Mouse (Mus musculus) mouse trophoblast stem cell (cell line): Measurements from ENCODE around the gene Cacna1d.

Source experiments
- in situ Hi-C, 2 experiments: fragments of 300-500 bp; cut with MseI, MboI; formaldehyde crosslinking; loops; 2 replicates in 1 of 2; 3 replicates in 1 of 2; pipeline ENCODE4 v1.15.1; 2025

Cacna1d gene

GRCm38 (mm10) chr14:30330416-30331181 lies 160.7 kb downstream of the Cacna1d start:
- in situ Hi-C loops: no loop called here

DNA sequence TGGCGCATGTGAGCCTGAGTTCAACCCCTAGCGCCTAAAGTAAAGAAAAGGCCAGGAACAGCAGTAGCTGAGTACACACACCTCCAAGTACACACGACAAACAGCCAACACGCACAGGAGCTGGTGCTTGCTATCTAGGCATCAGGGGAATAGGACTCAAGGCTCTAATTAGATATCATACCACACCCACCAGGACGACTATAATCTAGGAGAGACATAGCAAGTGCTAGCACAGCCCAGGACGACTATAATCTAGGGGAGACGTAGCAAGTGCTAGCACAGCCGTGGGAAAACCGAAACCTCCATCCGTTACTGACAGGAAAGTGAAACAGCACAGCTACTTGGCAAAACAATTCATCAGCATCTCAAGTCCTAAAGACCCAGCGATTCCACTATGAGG lies 162.1 kb downstream of the Cacna1d start:
- in situ Hi-C loops: no loop called here

GRCm38 (mm10) chr14:30327452-30327851 lies 163.8 kb downstream of the Cacna1d start:
- in situ Hi-C loops: no loop called here

- in situ Hi-C loops: no loop called here
Observed at GRCm38 (mm10) chr14:30327051-30327450, 164.2 kb downstream of the Cacna1d start.

DNA sequence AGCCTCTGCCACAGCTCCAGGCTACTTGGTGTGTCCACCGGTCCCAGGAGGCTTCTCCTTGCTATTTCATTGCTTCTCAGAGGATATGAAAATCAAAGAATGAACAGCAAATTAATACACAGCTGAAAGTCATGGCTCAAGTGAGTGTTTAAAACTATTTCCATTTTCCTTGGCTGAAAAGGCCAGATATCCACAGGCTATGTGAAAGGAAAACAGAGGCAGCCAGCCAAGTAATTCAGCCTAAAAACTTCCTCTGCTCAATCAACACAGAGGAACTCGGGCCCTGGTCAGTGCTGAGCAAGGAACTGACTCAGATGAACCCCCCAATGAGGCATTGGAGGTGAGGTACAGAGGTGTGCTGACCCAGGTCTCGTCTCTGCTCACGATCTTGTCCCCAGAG lies 165.0 kb downstream of the Cacna1d start:
- in situ Hi-C loops: no loop called here

DNA sequence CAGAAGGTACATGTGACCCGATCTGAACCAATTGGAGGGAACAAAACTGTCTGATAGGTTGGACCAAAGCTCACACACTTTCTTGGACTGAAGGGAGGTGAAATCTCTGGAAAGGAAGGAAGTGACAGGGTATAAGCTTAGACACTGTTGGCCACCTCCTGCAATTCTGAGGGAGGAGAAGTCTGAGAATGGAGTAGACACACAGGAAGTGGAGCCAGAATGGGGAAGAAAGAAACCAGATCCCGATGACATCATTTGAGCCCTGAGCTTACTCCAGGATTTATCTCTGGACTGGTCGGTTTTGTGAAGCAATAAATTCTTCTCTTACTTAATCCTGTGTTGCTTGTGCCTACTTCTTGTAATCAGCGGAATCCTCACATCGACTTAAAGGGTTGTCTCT lies 166.3 kb downstream of the Cacna1d start:
- in situ Hi-C loops: no loop called here

DNA sequence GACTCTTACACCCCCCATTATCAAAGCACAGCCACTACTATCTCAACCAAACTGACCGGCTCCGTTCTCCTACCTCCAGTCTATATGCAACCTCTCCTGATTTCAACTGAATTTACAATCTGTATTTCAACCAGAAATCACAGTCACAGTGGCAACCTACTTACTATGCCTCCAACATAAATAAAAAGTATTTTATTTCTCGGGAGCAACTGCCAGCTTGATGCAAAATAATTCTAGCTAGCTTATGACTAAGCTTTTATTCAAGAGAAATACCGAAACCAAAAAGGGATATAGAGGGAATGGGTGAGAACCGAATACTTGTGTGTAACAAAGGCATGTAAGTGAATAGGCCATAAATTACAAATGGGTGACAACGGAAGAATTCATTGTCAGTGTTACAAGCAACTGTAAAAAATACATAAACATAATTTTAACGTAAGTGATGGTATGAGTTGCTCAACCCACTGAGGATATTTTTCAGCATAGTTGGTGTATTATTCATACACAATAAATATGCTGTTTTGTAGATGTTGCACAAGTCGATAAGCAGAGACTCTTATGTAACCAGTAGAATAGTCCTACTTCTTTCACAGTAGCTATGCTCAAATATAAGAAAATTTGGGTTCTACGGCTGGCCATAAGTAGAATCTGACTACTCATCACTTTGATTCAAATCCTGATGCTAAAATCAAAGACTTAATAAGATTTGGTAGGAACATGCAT lies 172.4 kb downstream of the Cacna1d start:
- in situ Hi-C loops: no loop called here

GRCm38 (mm10) chr14:30318293-30318692 lies 173.0 kb downstream of the Cacna1d start:
- in situ Hi-C loops: no loop called here

GRCm38 (mm10) chr14:30317616-30318015 lies 173.6 kb downstream of the Cacna1d start:
- in situ Hi-C loops: no loop called here

GRCm38 (mm10) chr14:30311206-30311889 lies 179.9 kb downstream of the Cacna1d start:
- in situ Hi-C loops: no loop called here

DNA sequence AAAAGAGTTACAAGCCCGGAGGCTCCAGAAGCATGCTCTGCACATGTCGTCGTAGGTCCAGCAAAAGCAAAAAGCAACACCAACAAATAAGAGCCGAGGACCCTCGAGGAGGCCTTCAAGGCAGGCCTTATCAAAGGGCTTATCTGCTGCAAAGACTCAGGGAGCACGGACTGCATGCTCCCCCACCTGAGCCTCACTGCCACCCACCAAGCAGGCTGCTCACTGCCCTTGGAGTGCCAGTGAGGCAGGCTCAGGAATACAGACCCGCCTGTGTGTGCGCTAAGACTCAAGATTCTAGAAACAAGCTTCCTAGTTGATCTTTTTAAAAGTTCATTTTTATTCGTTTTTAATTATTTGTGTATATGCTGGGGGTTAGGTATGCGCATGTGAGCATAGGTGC lies 181.0 kb downstream of the Cacna1d start:
- in situ Hi-C loops: no loop called here

GRCm38 (mm10) chr14:30306221-30306620 lies 185.0 kb downstream of the Cacna1d start:
- in situ Hi-C loops: no loop called here

- in situ Hi-C loops: no loop called here
Observed at GRCm38 (mm10) chr14:30299946-30300345, 191.3 kb downstream of the Cacna1d start.

DNA sequence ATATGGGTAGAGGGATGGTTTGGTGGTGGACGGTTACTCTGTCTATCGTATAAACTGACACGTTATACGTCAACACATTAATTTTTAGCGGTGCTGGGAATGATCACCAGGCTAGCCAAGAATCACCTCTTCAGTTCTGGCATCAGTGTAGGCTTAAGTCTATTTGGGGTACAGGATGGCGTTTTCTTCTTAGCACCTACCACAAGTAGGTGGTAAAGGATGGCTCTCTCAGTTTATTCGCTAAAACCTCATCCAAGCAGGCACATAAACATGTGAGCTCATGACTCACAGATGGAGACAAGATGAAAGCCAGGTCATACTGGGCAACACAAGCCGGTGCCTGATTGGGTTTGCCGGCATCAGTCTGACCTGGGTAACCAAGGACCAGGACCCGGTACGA lies 193.8 kb downstream of the Cacna1d start:
- in situ Hi-C loops: no loop called here

DNA sequence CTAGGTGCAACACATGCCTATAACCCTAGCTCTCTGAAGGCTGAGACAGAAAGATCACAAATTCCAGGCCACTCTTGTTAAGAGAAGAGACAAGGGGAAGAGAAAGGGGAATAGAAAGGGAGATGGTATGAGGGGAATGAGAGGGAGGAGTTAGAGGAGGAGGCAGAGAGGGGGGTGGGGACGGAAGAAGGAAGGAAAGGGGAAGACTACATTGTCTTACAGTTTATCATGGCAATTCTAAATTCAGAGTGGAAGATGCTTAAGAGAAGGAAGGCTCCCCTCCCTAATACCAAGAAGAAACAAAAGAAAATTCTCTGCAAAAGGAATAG lies 199.2 kb downstream of the Cacna1d start:
- in situ Hi-C loops: no loop called here

DNA sequence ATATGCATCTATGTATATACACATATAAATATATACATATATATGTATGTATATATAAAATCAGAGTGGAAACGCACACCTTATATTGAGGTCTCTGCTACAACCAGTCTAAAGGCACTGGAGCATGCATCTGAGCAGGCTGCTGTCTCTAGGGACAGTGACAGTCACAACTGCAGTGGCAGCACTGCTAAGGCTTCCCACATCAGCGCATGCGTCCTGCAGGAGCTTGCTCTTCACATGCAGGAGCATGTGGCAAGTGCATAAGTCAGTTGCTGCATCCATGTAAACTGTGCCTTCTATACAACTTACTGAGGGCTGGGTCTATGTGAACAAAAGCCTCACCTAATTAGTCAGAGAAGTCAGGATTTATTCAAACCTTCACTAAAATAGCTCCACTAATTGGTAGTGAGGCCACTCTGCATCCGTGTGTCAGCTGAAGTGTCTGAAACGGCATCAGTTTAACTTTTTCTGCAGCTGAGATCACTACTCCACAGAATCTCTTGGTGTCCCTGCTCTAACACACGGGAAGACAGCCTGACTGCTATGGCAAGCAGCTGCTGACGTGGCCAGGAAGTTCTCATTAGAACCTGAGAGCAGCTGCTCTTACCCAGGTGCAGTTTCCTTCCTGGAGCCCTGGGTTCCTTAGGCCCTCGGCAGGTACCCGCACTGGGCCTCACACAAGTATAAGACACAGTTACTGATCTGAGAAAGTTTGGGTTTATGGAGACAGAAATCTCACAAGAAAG lies 199.7 kb downstream of the Cacna1d start:
- in situ Hi-C loops: no loop called here

- in situ Hi-C loops: no loop called here
Observed at GRCm38 (mm10) chr14:30284446-30284845, 206.8 kb downstream of the Cacna1d start.

- in situ Hi-C loops: no loop called here
Observed at GRCm38 (mm10) chr14:30284022-30284421, 207.2 kb downstream of the Cacna1d start.

GRCm38 (mm10) chr14:30275572-30275971 lies 215.7 kb downstream of the Cacna1d start:
- in situ Hi-C loops: no loop called here

DNA sequence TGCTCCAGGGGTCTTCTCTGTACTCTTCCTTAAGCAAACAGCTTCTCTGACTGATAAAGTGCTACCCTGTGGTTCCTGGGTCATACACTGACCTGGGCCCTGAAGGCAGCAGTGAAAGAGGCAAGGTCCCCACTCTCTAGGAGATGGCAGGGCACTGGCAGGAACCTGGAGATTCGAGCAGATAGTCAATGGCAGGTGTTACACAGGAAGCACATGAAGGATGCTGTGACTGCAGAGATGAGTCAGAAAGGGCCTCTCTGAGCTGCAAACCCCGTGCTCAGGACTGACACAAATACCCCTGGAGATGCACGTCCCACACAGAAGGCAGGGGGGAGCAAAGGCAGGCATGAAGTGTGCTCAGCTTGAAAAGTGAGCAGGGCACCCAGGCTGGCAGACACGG lies 218.3 kb downstream of the Cacna1d start:
- in situ Hi-C loops: no loop called here

DNA sequence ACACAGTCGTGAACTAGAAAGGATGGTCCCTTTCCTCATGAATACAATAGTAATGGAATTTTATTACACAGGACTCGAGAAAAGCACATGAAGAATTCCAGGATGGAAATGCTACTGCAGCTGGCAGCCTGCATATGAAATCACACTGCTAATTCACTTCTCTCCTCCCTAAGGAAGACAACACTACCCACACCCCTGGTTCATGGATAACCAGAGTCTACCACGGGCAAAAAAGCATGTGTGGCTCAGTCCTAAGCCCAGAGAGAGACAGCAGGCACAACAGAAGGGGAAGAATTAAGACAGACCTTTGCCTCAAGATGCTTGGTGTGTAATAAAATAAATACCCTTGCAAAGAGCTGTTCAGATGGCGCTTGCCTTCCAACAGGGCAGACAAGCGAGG lies 218.7 kb downstream of the Cacna1d start:
- in situ Hi-C loops: no loop called here

DNA sequence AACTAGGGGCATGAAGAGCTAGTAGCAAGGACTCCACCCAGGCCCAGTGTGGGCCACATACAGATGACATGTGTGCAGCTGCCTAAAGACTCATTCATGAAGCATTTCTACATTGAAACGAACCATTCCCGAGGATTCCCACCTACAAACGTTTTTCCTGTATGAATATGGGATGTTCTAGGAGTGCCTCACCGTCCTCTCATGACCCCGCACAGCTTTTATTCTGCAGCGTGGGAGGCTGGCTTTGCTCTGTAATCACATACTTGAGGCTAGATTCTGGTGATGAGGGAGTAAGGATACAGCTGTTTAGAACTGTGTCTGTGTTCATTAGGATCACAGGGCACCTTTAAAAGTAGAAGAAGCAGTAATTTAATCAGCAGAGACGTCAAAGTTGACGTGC lies 219.4 kb downstream of the Cacna1d start:
- in situ Hi-C loops: no loop called here
